Mouse (Mus musculus) midbrain, postnatal 0 days (tissue): ENCODE results near the gene Fbxo21. TPM values are rescaled to one million over a fixed set of nuclear protein-coding genes. Genes with fewer than 3 reads are reported as not detected.
A peak's percentile ranks its signal among the peaks of the same experiment; 100 is the strongest.

Experiments
- ATAC-seq: fragments of 200-750 bp; cut with Nextera tagmentation; 2 replicates; pipeline ENCODE4 v1.8.0; 2017; ENCODE audit warnings: moderate number of reproducible peaks, mild to moderate bottlenecking, moderate TSS enrichment, moderate library complexity; ENCODE audit not compliant: low FRiP score
- DNase-seq: peaks from one replicate; pipeline ENCODE4 v3.0.0-alpha.2; 2015; ENCODE audit warnings: low spot score
- H3K27ac ChIP-seq: fragments of 300-500 bp; sonication (generic); 2 replicates; pipeline ENCODE4 v1.5.1; 2014; ENCODE audit warnings: low read depth, mild to moderate bottlenecking, low read length, mixed read lengths
- H3K27me3 ChIP-seq: fragments of 300-500 bp; sonication (generic); 2 replicates; pipeline ENCODE4 v1.6.1; 2014; ENCODE audit warnings: low read length, control low read depth, mixed read lengths; ENCODE audit not compliant: insufficient read depth
- H3K36me3 ChIP-seq: fragments of 300-500 bp; sonication (generic); 2 replicates; pipeline ENCODE4 v1.6.1; 2014; ENCODE audit warnings: low read length, control low read depth, mixed read lengths; ENCODE audit not compliant: insufficient read depth
- H3K4me1 ChIP-seq: fragments of 300-500 bp; sonication (generic); 2 replicates; pipeline ENCODE4 v1.6.1; 2014; ENCODE audit warnings: mild to moderate bottlenecking, control low read depth, antibody characterized with exemption, low read length, mixed read lengths; ENCODE audit not compliant: insufficient read depth
- H3K4me2 ChIP-seq: fragments of 300-500 bp; sonication (generic); 2 replicates; pipeline ENCODE4 v1.6.1; 2014; ENCODE audit warnings: low read depth, mild to moderate bottlenecking, low read length, mixed read lengths; ENCODE audit not compliant: poor library complexity, severe bottlenecking
- H3K4me3 ChIP-seq: fragments of 300-500 bp; sonication (generic); 2 replicates; pipeline ENCODE4 v1.5.1; 2014; ENCODE audit warnings: low read depth, mild to moderate bottlenecking, low read length, moderate library complexity
- H3K9ac ChIP-seq: fragments of 300-500 bp; sonication (generic); replicated peaks from 2 replicates; pipeline ENCODE4 v1.6.1; 2014; ENCODE audit warnings: mild to moderate bottlenecking, low read length, moderate library complexity, mixed read lengths; ENCODE audit not compliant: poor library complexity, severe bottlenecking
- H3K9me3 ChIP-seq: fragments of 300-500 bp; sonication (generic); 2 replicates; pipeline ENCODE4 v1.6.1; 2016; ENCODE audit warnings: low read length, control low read depth
- CTCF ChIP-seq: IDR thresholded peaks from 2 replicates; pipeline ENCODE4 v1.5.1; 2016; ENCODE audit warnings: antibody characterized with exemption, mild to moderate bottlenecking
- WGBS: fragments of 180-500 bp; shearing (Covaris S2); extraction: QIAGEN DNeasy Blood & Tissue Kit; methylation state at CpG from one replicate; pipeline ENCODE4 v1.1.7; 2014; 5-methylcytosine and 5-hydroxymethylcytosine counted together
- polyA plus RNA-seq: library from polyadenylated mRNA; unstranded; fragments of >200 nt; fragmentation: Nextera tagmentation; extraction: Ambion mirVana; gene quantifications from 2 replicates; pipeline ENCODE4 v1.2.1, GENCODE M21; 2015
- total RNA-seq: library from RNA; depleted of rRNA; stranded (reverse); fragments of >200 nt; gene quantifications from 2 replicates; pipeline ENCODE4 v1.2.3, GENCODE M21; 2014

Gene Fbxo21
- total and polyA plus RNA-seq, 2 experiments from 2014 or later: 156 to 203 TPM

- no peak overlapping the region for H3K9ac ChIP-seq
Measured at GRCm38 (mm10) chr5:118029420-118029819, 52.9 kb downstream of the Fbxo21 start.

GRCm38 (mm10) chr5:118030022-118030675 is 53.6 kb downstream of the Fbxo21 start:
- no peak for TF ChIP-seq CTCF
- H3K9ac ChIP-seq: no peak overlapping the region
- DNase-seq (no peak), ATAC-seq (no peak)
- H3K9me3 ChIP-seq: no peaks in the 10 kb centered on the region
- peaks cover 18% of the 10 kb centered on the region; the same call in 1 of the 2 replicates for H3K4me1 ChIP-seq
- H3K4me2 ChIP-seq: no peak overlapping the region
- H3K27me3 ChIP-seq: peaks cover 33% of the 10 kb centered on the region
- no peak overlapping the region for H3K27ac ChIP-seq
- no peak overlapping the region for H3K4me3 ChIP-seq
- WGBS: 89% methylated on average over 9 of the region's 9 CpGs
- H3K36me3 ChIP-seq: no peaks in the 10 kb centered on the region

More at GRCm38 (mm10) chr5:118029420-118029819, 52.9 kb downstream of the Fbxo21 start:
- Histone ChIP-seq H3K4me1 (peaks cover 18% of the 10 kb centered on the region; the same call in 1 of the 2 replicates), H3K9me3 (no peaks in the 10 kb centered on the region), H3K4me2 (peak overlapping the region; percentile 99), H3K4me3 (peak overlapping the region; percentile 65), H3K27me3 (peaks cover 33% of the 10 kb centered on the region), H3K36me3 (no peaks in the 10 kb centered on the region), H3K27ac (no peak overlapping the region)
- no peak for TF ChIP-seq CTCF
- ATAC-seq (no peak), DNase-seq (no peak)
- 2% methylated on average over 10 of the region's 10 CpGs for WGBS

GRCm38 (mm10) chr5:118031059-118031458 is 54.5 kb downstream of the Fbxo21 start:
- Histone ChIP-seq H3K9me3 (no peaks in the 10 kb centered on the region), H3K27ac (no peak overlapping the region), H3K27me3 (peaks cover 33% of the 10 kb centered on the region), H3K36me3 (no peaks in the 10 kb centered on the region), H3K4me1 (peaks cover 18% of the 10 kb centered on the region; the same call in 1 of the 2 replicates), H3K4me2 (no peak overlapping the region), H3K4me3 (no peak overlapping the region), H3K9ac (no peak overlapping the region)
- DNase-seq (no peak), ATAC-seq (no peak)
- TF ChIP-seq CTCF: no peak
- WGBS: 63% methylated on average over 5 of the region's 5 CpGs

GRCm38 (mm10) chr5:118031508-118031907 is 55.0 kb downstream of the Fbxo21 start:
- no peaks in the 10 kb centered on the region for H3K9me3 ChIP-seq
- H3K4me3 ChIP-seq: no peak overlapping the region
- no peak overlapping the region for H3K9ac ChIP-seq
- H3K27ac ChIP-seq: no peak overlapping the region
- WGBS: 47% methylated on average over 4 of the region's 4 CpGs
- no peak overlapping the region for H3K4me2 ChIP-seq
- peaks cover 33% of the 10 kb centered on the region for H3K27me3 ChIP-seq
- no peaks in the 10 kb centered on the region for H3K36me3 ChIP-seq
- peaks cover 18% of the 10 kb centered on the region; the same call in 1 of the 2 replicates for H3K4me1 ChIP-seq
- no peak for TF ChIP-seq CTCF
- no peak for ATAC-seq
- DNase-seq: peak; percentile 39

- WGBS: 34% methylated on average over 4 of the region's 4 CpGs
- Histone ChIP-seq H3K4me1 (peaks cover 10% of the 10 kb centered on the region; the same call in 1 of the 2 replicates), H3K4me2 (no peak overlapping the region), H3K9me3 (no peaks in the 10 kb centered on the region), H3K27ac (no peak overlapping the region), H3K27me3 (peaks cover 20% of the 10 kb centered on the region), H3K4me3 (no peak overlapping the region), H3K9ac (no peak overlapping the region), H3K36me3 (no peaks in the 10 kb centered on the region)
- TF ChIP-seq CTCF: no peak
- ATAC-seq (no peak), DNase-seq (no peak)
Measured at GRCm38 (mm10) chr5:118033328-118033727, 56.8 kb downstream of the Fbxo21 start.

DNA sequence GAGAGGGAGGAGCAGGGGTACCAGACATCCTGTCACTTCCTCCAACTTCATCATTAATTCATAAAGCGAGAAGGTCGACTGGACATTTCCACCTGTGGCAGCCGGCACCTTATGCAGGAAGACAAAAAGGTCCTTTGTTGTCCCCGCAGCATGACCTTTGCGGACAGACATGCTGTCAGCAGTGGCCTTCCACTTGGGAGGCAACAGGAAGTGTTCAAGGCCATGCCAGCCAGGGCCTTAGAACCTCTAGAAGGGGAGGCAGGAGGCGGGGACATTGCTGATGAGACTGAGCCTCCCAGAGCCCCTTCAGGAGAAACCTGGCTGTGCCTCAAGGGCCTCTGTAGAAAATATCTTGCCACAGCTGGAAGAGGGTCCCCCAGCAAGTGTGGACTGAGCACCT is 57.2 kb downstream of the Fbxo21 start:
- no peak overlapping the region for H3K27ac ChIP-seq
- peaks cover 15% of the 10 kb centered on the region for H3K27me3 ChIP-seq
- no peaks in the 10 kb centered on the region for H3K36me3 ChIP-seq
- no peak overlapping the region for H3K4me3 ChIP-seq
- DNase-seq (no peak), ATAC-seq (no peak)
- WGBS: 74% methylated on average over 6 of the region's 6 CpGs
- H3K4me2 ChIP-seq: no peak overlapping the region
- H3K9me3 ChIP-seq: no peaks in the 10 kb centered on the region
- H3K4me1 ChIP-seq: 0 out of 2 replicates have a peak, but pooled peaks cover 6% of the 10 kb centered on the region
- no peak for TF ChIP-seq CTCF
- no peak overlapping the region for H3K9ac ChIP-seq
